Mouse (Mus musculus): ENCODE measurements around the gene Fxr2. TPM values are rescaled to one million over a fixed set of nuclear protein-coding genes. Genes with fewer than 3 reads are reported as not detected.
A peak's percentile ranks its signal among the peaks of the same experiment; 100 is the strongest.

Fxr2 gene
- polyA plus RNA-seq, 1 experiment from 2014 or later = 41.5 TPM

GRCm38 (mm10) chr11:69680136-69680855 is 47.5 kb downstream of the Fxr2 start:
- no peak for ATAC-seq (ENCODE audit: low FRiP score, low read depth)
- Histone ChIP-seq H3K4me3 (peak overlapping the region; percentile 91), H3K4me1 (replicated peaks) (peaks cover 51% of the 10 kb centered on the region), H3K27me3 (no peaks in the 10 kb centered on the region), H3K9ac (no peak overlapping the region), H3K27ac (replicated peaks) (no peak overlapping the region), H3K9me3 (no peaks in the 10 kb centered on the region), H3K36me3 (peaks cover 36% of the 10 kb centered on the region), H3K4me2 (peak overlapping the region; percentile 81)
- 91% methylated on average over 30 of the region's 30 CpGs for WGBS

- H3K4me1 ChIP-seq (replicated peaks) = peaks cover 63% of the 10 kb centered on the region
- peak within 1 kb of the TSS; percentile 91 for H3K4me3 ChIP-seq
- peak; percentile 98 for ATAC-seq (ENCODE audit: low FRiP score, low read depth)
- H3K27me3 ChIP-seq = no peaks in the 10 kb centered on the region
- H3K27ac ChIP-seq (replicated peaks) = peak within 1 kb of the TSS; percentile 93
- under 1% methylated on average over 75 of the region's 80 CpGs for WGBS
- peak within 1 kb of the TSS; percentile 81 for H3K4me2 ChIP-seq
- H3K36me3 ChIP-seq = peaks cover 24% of the 10 kb centered on the region
- peak within 1 kb of the TSS; percentile 95 for H3K9ac ChIP-seq
- H3K9me3 ChIP-seq = no peaks in the 10 kb centered on the region
These were observed 48.8 kb downstream of the Fxr2 start, which contains the start of gene Senp3 for GRCm38 (mm10) chr11:69681314-69682208. TSS of gene Senp3 (minus strand) at chr11:69682084.

- ATAC-seq (ENCODE audit: low FRiP score, low read depth) = no peak
These were observed 49.5 kb downstream of the Fxr2 start for GRCm38 (mm10) chr11:69682209-69682839.

GRCm38 (mm10) chr11:69682840-69683533 is 50.2 kb downstream of the Fxr2 start:
- H3K27me3 ChIP-seq = no peaks in the 10 kb centered on the region
- WGBS = 14% methylated on average over 12 of the region's 12 CpGs
- no peaks in the 10 kb centered on the region for H3K9me3 ChIP-seq
- H3K4me1 ChIP-seq (replicated peaks) = peaks cover 69% of the 10 kb centered on the region
- peak overlapping the region; percentile 91 for H3K4me3 ChIP-seq
- ATAC-seq (ENCODE audit: low FRiP score, low read depth) = 0 out of 2 replicates have a peak, but pooled peaks have one; percentile 5
- peak overlapping the region; percentile 93 for H3K27ac ChIP-seq (replicated peaks)
- H3K4me2 ChIP-seq = peak overlapping the region; percentile 81
- peak overlapping the region; percentile 7 for H3K9ac ChIP-seq
- peaks cover 12% of the 10 kb centered on the region for H3K36me3 ChIP-seq

More at GRCm38 (mm10) chr11:69682209-69682839, 49.5 kb downstream of the Fxr2 start:
- H3K9ac ChIP-seq = peak overlapping the region; percentile 95
- H3K4me3 ChIP-seq = peak overlapping the region; percentile 91
- H3K4me1 ChIP-seq (replicated peaks) = peaks cover 69% of the 10 kb centered on the region
- H3K36me3 ChIP-seq = peaks cover 16% of the 10 kb centered on the region
- peak overlapping the region; percentile 93 for H3K27ac ChIP-seq (replicated peaks)
- H3K9me3 ChIP-seq = no peaks in the 10 kb centered on the region
- peak overlapping the region; percentile 81 for H3K4me2 ChIP-seq
- WGBS = 29% methylated on average over 24 of the region's 24 CpGs
- H3K27me3 ChIP-seq = no peaks in the 10 kb centered on the region

- Histone ChIP-seq H3K4me3 (no peak overlapping the region), H3K36me3 (peaks cover 6% of the 10 kb centered on the region), H3K27ac (replicated peaks) (peak overlapping the region; percentile 93), H3K4me1 (replicated peaks) (peaks cover 68% of the 10 kb centered on the region), H3K4me2 (peak overlapping the region; percentile 81), H3K9ac (peak overlapping the region; percentile 7; the same call in 1 of the 2 replicates), H3K27me3 (no peaks in the 10 kb centered on the region), H3K9me3 (no peaks in the 10 kb centered on the region)
- ATAC-seq (ENCODE audit: low FRiP score, low read depth) = no peak
- WGBS = 88% methylated on average over 7 of the region's 7 CpGs
These were observed 50.8 kb downstream of the Fxr2 start for GRCm38 (mm10) chr11:69683576-69683975.

GRCm38 (mm10) chr11:69684128-69684745 is 51.4 kb downstream of the Fxr2 start:
- peak overlapping the region; percentile 93; the same call in 1 of the 2 replicates for H3K27ac ChIP-seq (replicated peaks)
- WGBS = 85% methylated on average over 12 of the region's 12 CpGs
- no peaks in the 10 kb centered on the region for H3K9me3 ChIP-seq
- no peak overlapping the region for H3K4me2 ChIP-seq
- peaks cover 3% of the 10 kb centered on the region for H3K36me3 ChIP-seq
- peaks cover 61% of the 10 kb centered on the region for H3K4me1 ChIP-seq (replicated peaks)
- H3K4me3 ChIP-seq = no peak overlapping the region
- no peak overlapping the region for H3K9ac ChIP-seq
- no peak for ATAC-seq (ENCODE audit: low FRiP score, low read depth)
- H3K27me3 ChIP-seq = no peaks in the 10 kb centered on the region

GRCm38 (mm10) chr11:69684936-69685335 is 52.1 kb downstream of the Fxr2 start:
- ATAC-seq (ENCODE audit: low FRiP score, low read depth) = no peak
- no peak overlapping the region for H3K4me2 ChIP-seq
- H3K36me3 ChIP-seq = no peaks in the 10 kb centered on the region
- peaks cover 54% of the 10 kb centered on the region for H3K4me1 ChIP-seq (replicated peaks)
- H3K9ac ChIP-seq = no peak overlapping the region
- H3K9me3 ChIP-seq = no peaks in the 10 kb centered on the region
- no peak overlapping the region for H3K4me3 ChIP-seq
- H3K27me3 ChIP-seq = no peaks in the 10 kb centered on the region
- 81% methylated on average over 6 of the region's 6 CpGs for WGBS
- peak overlapping the region; percentile 65 for H3K27ac ChIP-seq (replicated peaks)

GRCm38 (mm10) chr11:69685526-69686148 is 52.8 kb downstream of the Fxr2 start, which contains the start of gene Tnfsf13:
TSS of gene Tnfsf13 (minus strand) at chr11:69685784.
- Histone ChIP-seq H3K4me3 (no peak within 1 kb of the TSS), H3K9me3 (no peaks in the 10 kb centered on the region), H3K27ac (replicated peaks) (peak within 1 kb of the TSS; percentile 65), H3K4me2 (peak within 1 kb of the TSS; percentile 11), H3K27me3 (no peaks in the 10 kb centered on the region), H3K36me3 (no peaks in the 10 kb centered on the region), H3K9ac (0 out of 2 replicates have a peak within 1 kb of the TSS, but pooled peaks have one; percentile 26), H3K4me1 (replicated peaks) (peaks cover 47% of the 10 kb centered on the region)
- ATAC-seq (ENCODE audit: low FRiP score, low read depth) = no peak
- WGBS = 56% methylated on average over 10 of the region's 10 CpGs

- ATAC-seq (ENCODE audit: low FRiP score, low read depth) = no peak
- WGBS = 10% methylated on average over 4 of the region's 4 CpGs
- no peak overlapping the region for H3K4me2 ChIP-seq
- H3K36me3 ChIP-seq = no peaks in the 10 kb centered on the region
- H3K27ac ChIP-seq (replicated peaks) = peak overlapping the region; percentile 65; the same call in 1 of the 2 replicates
- no peak overlapping the region for H3K9ac ChIP-seq
- no peaks in the 10 kb centered on the region for H3K9me3 ChIP-seq
- no peaks in the 10 kb centered on the region for H3K27me3 ChIP-seq
- no peak overlapping the region for H3K4me3 ChIP-seq
- peaks cover 41% of the 10 kb centered on the region for H3K4me1 ChIP-seq (replicated peaks)
These were observed 53.6 kb downstream of the Fxr2 start for GRCm38 (mm10) chr11:69686377-69686776.

GRCm38 (mm10) chr11:69687061-69687460 is 54.3 kb downstream of the Fxr2 start:
- Histone ChIP-seq H3K9me3 (no peaks in the 10 kb centered on the region), H3K27ac (replicated peaks) (no peak overlapping the region), H3K4me2 (no peak overlapping the region), H3K27me3 (no peaks in the 10 kb centered on the region), H3K9ac (no peak overlapping the region), H3K4me3 (no peak overlapping the region), H3K36me3 (no peaks in the 10 kb centered on the region), H3K4me1 (replicated peaks) (peaks cover 40% of the 10 kb centered on the region)
- WGBS = 67% methylated on average over 5 of the region's 5 CpGs
- ATAC-seq (ENCODE audit: low FRiP score, low read depth) = no peak

Data from hindbrain, embryonic 15.5 days (tissue).